Mouse (Mus musculus) heart, embryonic 11.5 days (tissue): ENCODE measurements around the gene Erg. TPM values are rescaled to one million over a fixed set of nuclear protein-coding genes. Genes with fewer than 3 reads are reported as not detected.
A peak's percentile ranks its signal among the peaks of the same experiment; 100 is the strongest.

ENCODE experiments used
- ATAC-seq: fragments of 200-750 bp; cut with Nextera tagmentation; replicated peaks from 2 replicates; pipeline ENCODE4 v1.8.0; 2017; ENCODE audit warnings: moderate library complexity; ENCODE audit not compliant: insufficient number of reproducible peaks, low FRiP score, low TSS enrichment
- H3K27ac ChIP-seq: fragments of 300-500 bp; sonication (generic); 2 replicates; pipeline ENCODE4 v1.5.1; 2014; ENCODE audit warnings: mild to moderate bottlenecking, low read depth, low read length
- H3K27me3 ChIP-seq: fragments of 300-500 bp; sonication (generic); 2 replicates; pipeline ENCODE4 v1.6.1; 2014; ENCODE audit warnings: mild to moderate bottlenecking, low read length, mixed read lengths; ENCODE audit not compliant: control insufficient read depth, insufficient read depth
- H3K36me3 ChIP-seq: fragments of 300-500 bp; sonication (generic); 2 replicates; pipeline ENCODE4 v1.6.1; 2014; ENCODE audit warnings: mild to moderate bottlenecking, low read length, moderate library complexity, mixed read lengths; ENCODE audit not compliant: control insufficient read depth, insufficient read depth
- H3K4me1 ChIP-seq: fragments of 300-500 bp; sonication (generic); 2 replicates; pipeline ENCODE4 v1.6.1; 2014; ENCODE audit warnings: low read length; ENCODE audit not compliant: control insufficient read depth, insufficient read depth
- H3K4me2 ChIP-seq: fragments of 300-500 bp; sonication (generic); 2 replicates; pipeline ENCODE4 v1.6.1; 2014; ENCODE audit warnings: mild to moderate bottlenecking, moderate library complexity
- H3K4me3 ChIP-seq: fragments of 300-500 bp; sonication (generic); 2 replicates; pipeline ENCODE4 v1.5.1; 2014; ENCODE audit warnings: low read depth, low read length
- H3K9ac ChIP-seq: fragments of 300-500 bp; sonication (generic); 2 replicates; pipeline ENCODE4 v1.6.1; 2014; ENCODE audit warnings: mild to moderate bottlenecking, low read depth, low read length, moderate library complexity
- H3K9me3 ChIP-seq: fragments of 300-500 bp; sonication (generic); replicated peaks from 2 replicates; pipeline ENCODE4 v1.6.1; 2016; ENCODE audit warnings: low read length; ENCODE audit not compliant: control insufficient read depth
- WGBS: fragments of 180-500 bp; shearing (Covaris S2); extraction: QIAGEN DNeasy Blood & Tissue Kit; methylation state at CpG from one replicate; pipeline ENCODE4 v1.1.7; 2014; ENCODE audit not compliant: insufficient replicate concordance; 5-methylcytosine and 5-hydroxymethylcytosine counted together
- polyA plus RNA-seq: library from polyadenylated mRNA; unstranded; fragments of >200 nt; fragmentation: Nextera tagmentation; extraction: Ambion mirVana; gene quantifications from 2 replicates; pipeline ENCODE4 v1.2.1, GENCODE M21; 2014

The Erg gene
- polyA plus RNA-seq, 1 experiment from 2014 or later = 4.8 TPM

DNA sequence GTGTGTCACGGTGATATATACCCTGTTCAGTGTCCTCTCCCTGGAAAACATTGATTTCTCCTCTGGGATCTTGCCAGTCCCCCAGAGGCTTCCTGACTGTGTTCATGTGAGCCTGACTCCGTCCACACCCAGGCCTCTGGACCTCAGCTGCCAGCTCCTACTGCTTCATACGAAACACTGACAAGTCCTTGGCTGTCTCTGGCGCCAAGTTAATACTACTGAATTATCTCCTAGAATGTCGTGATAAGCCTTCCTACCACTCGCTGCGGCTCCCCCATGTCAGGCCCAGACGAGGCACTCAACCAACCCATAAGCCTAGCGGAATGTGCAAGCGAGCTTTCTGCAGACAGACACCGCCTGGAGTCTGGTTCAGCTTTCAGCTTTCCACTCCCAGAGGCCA lies 210.0 kb downstream of the Erg start:
- Histone ChIP-seq H3K4me2 (no peak overlapping the region), H3K4me3 (no peak overlapping the region), H3K9ac (no peak overlapping the region), H3K9me3 (no peaks in the 10 kb centered on the region), H3K4me1 (peaks cover 29% of the 10 kb centered on the region), H3K27ac (peak overlapping the region; percentile 77), H3K27me3 (no peaks in the 10 kb centered on the region), H3K36me3 (no peaks in the 10 kb centered on the region)
- WGBS = 22% methylated on average over 11 of the region's 11 CpGs
- ATAC-seq = peak; percentile 65; the same call in 1 of the 2 replicates

DNA sequence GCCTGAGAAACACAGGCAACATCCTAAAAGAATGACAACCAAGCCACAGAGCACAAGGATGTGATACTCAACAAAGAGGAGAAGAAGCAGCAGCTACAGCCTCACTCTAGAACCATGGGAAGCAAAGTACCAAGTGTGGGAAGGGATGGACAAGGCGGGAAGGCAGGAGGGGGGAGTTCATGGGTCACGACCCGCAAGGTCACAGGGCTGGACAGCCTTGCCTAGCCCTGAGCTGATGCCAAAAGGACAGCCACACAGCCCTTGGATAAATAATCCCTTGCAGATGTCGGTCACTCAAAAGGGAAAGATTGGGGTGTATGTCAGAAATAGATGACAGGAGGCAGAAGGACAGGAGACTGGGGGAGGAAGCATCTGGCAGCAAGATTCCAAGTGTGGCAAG lies 211.7 kb downstream of the Erg start:
- ATAC-seq = no peak
- Histone ChIP-seq H3K4me2 (no peak overlapping the region), H3K4me3 (no peak overlapping the region), H3K9me3 (no peaks in the 10 kb centered on the region), H3K27me3 (no peaks in the 10 kb centered on the region), H3K27ac (no peak overlapping the region), H3K36me3 (no peaks in the 10 kb centered on the region), H3K9ac (no peak overlapping the region), H3K4me1 (peaks cover 29% of the 10 kb centered on the region)
- WGBS = 66% methylated on average over 4 of the region's 4 CpGs

DNA sequence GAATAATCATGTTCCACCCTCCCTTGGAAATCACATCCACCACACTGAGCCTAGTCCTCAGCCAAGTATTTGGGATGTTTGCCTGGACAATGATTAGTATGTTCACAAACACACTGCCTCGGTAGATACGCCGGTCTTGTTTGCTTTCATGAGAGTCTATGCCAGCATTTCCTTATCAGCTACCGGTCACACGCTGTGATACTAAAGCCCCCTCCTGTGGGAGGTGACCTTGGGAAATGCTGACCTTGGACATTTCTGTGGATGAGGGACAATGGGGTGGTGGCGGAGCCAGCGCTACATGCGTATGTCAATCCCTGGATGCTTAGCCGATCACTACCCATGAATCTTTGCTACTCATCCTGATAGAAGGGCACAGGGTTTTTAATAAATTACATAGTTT lies 213.4 kb downstream of the Erg start:
- WGBS = 72% methylated on average over 9 of the region's 9 CpGs
- H3K27me3 ChIP-seq = no peaks in the 10 kb centered on the region
- no peak for ATAC-seq

DNA sequence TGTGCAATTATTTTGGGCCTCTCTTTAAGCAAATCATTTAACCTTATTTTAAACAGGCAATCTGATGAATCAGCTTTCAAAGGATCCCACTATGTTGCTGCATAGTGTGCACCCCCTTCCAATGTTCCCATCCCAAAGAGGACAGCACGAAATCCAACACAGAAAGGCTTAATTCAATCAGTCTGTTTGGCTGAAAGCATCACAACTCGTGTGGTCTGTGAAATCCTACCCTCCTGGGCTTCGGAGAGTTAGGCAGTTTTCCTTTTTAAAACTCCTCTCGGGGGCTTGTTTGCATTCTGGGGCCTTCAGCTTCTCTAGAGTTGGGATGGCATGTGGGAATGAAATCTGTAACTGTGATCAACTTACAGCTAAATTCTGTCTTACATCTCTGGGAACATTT lies 214.7 kb downstream of the Erg start:
- no peaks in the 10 kb centered on the region for H3K36me3 ChIP-seq
- H3K4me2 ChIP-seq = no peak overlapping the region
- ATAC-seq = no peak
- no peaks in the 10 kb centered on the region for H3K27me3 ChIP-seq
- H3K9me3 ChIP-seq = no peaks in the 10 kb centered on the region
- H3K9ac ChIP-seq = no peak overlapping the region
- H3K4me3 ChIP-seq = no peak overlapping the region
- no peak overlapping the region for H3K27ac ChIP-seq
- WGBS = 66% methylated on average over 4 of the region's 4 CpGs
- peaks cover 23% of the 10 kb centered on the region for H3K4me1 ChIP-seq

More for the DNA sequence above, 213.4 kb downstream of the Erg start:
- H3K4me3 ChIP-seq = no peak overlapping the region
- no peak overlapping the region for H3K27ac ChIP-seq
- H3K9ac ChIP-seq = no peak overlapping the region
- no peaks in the 10 kb centered on the region for H3K9me3 ChIP-seq
- H3K4me1 ChIP-seq = peaks cover 29% of the 10 kb centered on the region
- no peak overlapping the region for H3K4me2 ChIP-seq
- no peaks in the 10 kb centered on the region for H3K36me3 ChIP-seq

DNA sequence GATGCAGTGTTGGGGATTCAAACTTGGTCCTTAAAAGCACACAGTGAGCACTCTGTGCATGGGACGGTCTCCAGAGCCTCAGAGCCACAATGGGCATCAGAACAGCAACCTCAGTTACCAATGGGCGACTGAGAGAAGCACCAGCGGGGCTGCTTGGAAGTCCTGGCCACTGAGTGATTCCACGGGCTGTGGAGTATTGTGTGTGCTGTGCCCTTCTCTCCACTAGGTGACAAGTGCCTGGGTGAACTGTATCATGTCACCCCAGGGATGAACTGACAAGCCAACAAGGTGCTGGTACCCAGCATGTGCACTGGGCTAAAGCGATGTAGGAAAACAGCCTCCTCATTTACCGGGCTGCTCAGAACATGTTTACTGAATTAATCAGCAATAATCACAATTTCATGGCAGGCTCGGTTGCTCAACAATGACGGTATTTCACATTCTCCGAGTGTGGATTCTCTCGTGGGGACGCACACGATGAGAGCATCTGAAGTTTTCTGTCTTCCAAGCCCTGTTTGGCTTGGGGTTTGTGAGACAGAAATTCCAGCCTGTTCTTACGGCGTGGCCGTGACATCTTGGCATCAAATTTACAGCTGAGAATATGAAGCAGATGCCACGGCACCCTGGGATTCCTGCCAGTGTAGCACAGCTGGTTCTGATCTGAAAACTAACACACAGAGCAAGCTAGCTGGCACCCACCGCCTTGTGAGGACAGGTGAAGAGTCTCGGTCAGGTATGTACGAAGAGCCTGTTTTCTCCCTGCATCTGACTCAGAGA lies 219.2 kb downstream of the Erg start:
- Histone ChIP-seq H3K4me1 (no peaks in the 10 kb centered on the region), H3K4me2 (no peak overlapping the region), H3K9me3 (no peaks in the 10 kb centered on the region), H3K27me3 (no peaks in the 10 kb centered on the region), H3K27ac (no peak overlapping the region), H3K4me3 (no peak overlapping the region), H3K9ac (no peak overlapping the region), H3K36me3 (no peaks in the 10 kb centered on the region)
- no peak for ATAC-seq
- WGBS = 86% methylated on average over 19 of the region's 19 CpGs

DNA sequence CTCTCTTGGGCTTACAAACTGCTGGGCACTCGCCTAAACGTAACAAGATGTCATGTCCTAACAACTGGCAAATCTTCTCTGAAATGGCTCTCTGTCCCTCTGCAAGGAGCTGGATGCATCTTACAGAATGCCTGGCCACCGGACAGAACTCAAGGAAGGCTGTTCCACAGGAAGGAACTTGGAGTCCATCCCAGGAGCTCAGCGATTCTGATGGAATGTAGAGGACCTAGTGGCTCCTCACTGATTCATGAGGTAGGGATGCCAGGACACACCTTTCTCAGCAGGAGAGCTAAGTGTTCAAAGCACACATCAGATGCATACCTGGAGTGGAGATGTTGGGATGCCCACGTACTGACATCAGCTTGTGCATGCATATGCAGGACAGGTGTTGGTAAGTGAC lies 221.2 kb downstream of the Erg start:
- no peaks in the 10 kb centered on the region for H3K9me3 ChIP-seq
- H3K4me1 ChIP-seq = peaks cover 3% of the 10 kb centered on the region; the same call in 1 of the 2 replicates
- H3K27me3 ChIP-seq = no peaks in the 10 kb centered on the region
- H3K27ac ChIP-seq = no peak overlapping the region
- ATAC-seq = no peak
- no peak overlapping the region for H3K4me3 ChIP-seq
- no peak overlapping the region for H3K9ac ChIP-seq
- 83% methylated on average over 5 of the region's 5 CpGs for WGBS
- no peaks in the 10 kb centered on the region for H3K36me3 ChIP-seq
- no peak overlapping the region for H3K4me2 ChIP-seq

DNA sequence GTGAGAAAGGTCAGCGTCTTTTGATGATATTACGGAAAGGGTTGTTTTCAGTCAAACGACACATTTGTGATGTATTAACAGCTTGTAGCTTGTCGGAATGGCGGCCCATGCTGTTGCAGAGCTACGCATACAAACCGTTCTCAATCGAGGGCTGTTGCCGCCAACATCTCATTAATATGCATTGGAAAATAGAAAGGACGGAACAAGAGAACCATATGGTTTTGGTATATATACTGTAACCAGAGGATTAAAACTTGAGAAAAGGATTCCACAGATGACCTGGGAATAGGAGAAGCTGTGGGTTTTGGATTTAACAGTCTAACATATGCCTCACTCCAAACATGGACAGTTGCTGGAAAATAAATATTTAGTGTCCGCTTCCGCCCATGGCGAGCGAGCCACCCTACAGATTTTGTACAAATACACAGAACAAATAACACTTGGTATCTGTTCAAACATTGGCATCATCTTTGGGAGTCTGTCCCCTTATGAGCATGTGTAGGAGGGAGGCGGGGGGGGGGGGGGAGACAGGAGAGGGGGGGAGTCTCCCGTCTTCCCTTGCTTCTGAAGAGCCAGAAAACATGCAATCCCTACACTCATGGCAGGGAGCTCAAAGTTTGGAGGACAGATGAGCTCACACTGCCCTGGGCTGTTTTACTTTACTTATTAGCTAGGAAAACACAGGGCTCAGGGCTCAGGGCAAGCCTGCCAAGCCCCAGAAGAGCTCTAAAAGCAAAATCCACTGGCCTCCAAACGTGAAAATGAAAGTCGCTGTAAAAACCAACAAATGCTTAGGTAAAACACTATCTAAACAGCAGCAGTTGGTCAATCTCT lies 222.5 kb downstream of the Erg start:
- Histone ChIP-seq H3K4me2 (no peak overlapping the region), H3K9ac (no peak overlapping the region), H3K36me3 (no peaks in the 10 kb centered on the region), H3K4me3 (no peak overlapping the region), H3K9me3 (no peaks in the 10 kb centered on the region), H3K27ac (no peak overlapping the region), H3K4me1 (peaks cover 3% of the 10 kb centered on the region; the same call in 1 of the 2 replicates), H3K27me3 (no peaks in the 10 kb centered on the region)
- WGBS = 84% methylated on average over 18 of the region's 18 CpGs
- no peak for ATAC-seq

DNA sequence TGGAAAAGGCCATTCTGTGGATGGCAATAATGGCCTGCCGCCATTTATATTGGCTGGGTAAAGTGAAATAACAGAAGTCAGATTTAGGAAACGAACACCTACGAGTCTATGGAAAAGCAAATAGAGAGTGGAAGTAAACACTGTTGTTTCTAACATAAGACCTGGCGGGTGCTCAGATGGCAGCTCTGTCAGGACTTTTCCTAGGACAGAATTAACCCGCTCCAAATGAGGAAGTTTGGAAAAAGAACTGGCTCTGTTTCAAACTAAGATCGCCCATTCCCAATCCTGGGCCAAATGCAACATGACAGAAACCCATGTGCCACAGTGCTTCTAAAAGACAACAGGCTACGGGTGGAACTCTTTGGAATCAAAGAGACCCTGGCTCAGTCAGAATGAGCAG lies 224.4 kb downstream of the Erg start:
- no peak for ATAC-seq
- 81% methylated on average over 7 of the region's 7 CpGs for WGBS

More for the DNA sequence above, 224.4 kb downstream of the Erg start:
- no peak overlapping the region for H3K4me3 ChIP-seq
- H3K9ac ChIP-seq = no peak overlapping the region
- no peaks in the 10 kb centered on the region for H3K9me3 ChIP-seq
- H3K4me2 ChIP-seq = no peak overlapping the region
- H3K27ac ChIP-seq = no peak overlapping the region
- H3K27me3 ChIP-seq = no peaks in the 10 kb centered on the region
- peaks cover 3% of the 10 kb centered on the region; the same call in 1 of the 2 replicates for H3K4me1 ChIP-seq
- no peaks in the 10 kb centered on the region for H3K36me3 ChIP-seq
